Mouse (Mus musculus) ZHBTc4 (cell line): ENCODE data around the gene Gm9999.
"Not testable (repeated sequence)": the region's sequence is repeated elsewhere in the genome, so short reads cannot be mapped to it uniquely, and the experiment has no call there.

Source experiments
- DNase-seq: peaks from one replicate; pipeline ENCODE4 v3.0.0-alpha.2; 2011; ENCODE audit warnings: low read depth, low spot score

Gene Gm9999

GRCm38 (mm10) chr7:47026899-47027298 lies 43.5 kb downstream of the Gm9999 start:
- not testable (repeated sequence) for DNase-seq

DNA sequence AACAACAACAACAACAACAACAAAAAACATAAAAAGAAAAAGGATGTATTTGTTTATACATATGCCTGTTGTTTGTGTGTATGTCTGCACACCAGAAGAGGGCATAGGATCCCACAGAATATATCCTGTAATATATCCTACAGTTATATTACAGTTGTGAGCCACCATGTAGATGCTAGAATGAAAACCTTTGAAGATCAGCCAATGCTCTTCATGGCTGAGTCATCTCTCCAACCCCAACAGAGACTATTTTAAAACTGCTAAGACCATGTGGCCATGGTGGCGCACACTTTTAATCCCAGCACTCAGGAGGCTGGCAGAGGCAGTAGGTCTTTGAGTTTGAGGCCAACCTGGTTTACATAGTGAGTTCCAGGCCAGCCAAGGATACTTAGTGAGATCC lies 44.1 kb downstream of the Gm9999 start:
- no peak for DNase-seq

- no peak for DNase-seq
These were observed 47.3 kb downstream of the Gm9999 start for GRCm38 (mm10) chr7:47030517-47031193.

- DNase-seq: no peak
These were observed 48.0 kb downstream of the Gm9999 start for GRCm38 (mm10) chr7:47031371-47031770.

DNA sequence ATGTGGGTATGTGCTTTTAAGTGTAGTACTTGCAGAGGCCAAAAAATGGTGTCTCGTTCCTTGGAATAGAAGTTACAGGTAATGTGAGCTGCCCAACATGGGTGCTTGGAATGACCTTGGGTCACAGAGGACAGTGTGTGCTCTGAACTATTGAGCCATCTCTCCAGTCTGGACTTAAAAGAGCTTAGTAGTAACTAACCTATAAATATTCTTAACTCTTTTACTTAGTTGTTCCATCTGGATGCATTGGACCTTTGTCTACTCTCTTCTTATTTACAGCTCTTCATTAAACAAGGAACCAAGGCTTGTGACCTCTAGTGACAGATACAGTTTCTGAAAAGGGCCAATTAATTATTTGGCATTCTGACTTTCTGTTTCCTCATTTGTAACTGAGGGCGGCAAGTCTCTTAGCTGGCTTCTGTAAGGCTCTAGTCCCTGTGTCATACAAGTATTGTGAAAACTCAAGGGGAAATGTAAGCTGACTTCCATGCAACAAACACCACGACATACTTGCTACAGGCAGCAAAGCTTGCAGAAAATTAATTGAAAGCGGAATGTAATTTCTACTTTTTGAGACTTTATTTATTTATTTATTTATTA lies 51.5 kb downstream of the Gm9999 start:
- DNase-seq: no peak

DNA sequence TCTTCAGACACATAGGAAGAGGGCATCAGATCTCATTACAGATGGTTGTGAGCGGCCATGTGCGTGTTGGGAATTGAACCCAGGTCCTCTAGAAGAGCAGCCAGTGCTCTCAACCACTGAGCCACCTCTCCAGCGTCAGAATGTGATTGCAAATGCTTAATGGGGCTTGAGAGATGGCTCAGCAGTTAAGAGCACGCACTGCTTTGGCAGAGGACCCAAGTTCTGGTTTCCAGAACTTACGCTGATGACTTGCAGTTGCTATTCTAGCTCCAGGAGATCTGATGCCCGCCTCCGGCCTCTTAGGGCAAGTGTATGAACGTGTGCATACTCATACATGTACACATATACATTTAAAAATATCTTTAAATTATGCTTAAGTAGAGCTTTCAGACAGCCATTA lies 52.0 kb downstream of the Gm9999 start:
- no peak for DNase-seq
